ENCODE assay signal across 11 mouse cellular contexts in the genomic region with DNA sequence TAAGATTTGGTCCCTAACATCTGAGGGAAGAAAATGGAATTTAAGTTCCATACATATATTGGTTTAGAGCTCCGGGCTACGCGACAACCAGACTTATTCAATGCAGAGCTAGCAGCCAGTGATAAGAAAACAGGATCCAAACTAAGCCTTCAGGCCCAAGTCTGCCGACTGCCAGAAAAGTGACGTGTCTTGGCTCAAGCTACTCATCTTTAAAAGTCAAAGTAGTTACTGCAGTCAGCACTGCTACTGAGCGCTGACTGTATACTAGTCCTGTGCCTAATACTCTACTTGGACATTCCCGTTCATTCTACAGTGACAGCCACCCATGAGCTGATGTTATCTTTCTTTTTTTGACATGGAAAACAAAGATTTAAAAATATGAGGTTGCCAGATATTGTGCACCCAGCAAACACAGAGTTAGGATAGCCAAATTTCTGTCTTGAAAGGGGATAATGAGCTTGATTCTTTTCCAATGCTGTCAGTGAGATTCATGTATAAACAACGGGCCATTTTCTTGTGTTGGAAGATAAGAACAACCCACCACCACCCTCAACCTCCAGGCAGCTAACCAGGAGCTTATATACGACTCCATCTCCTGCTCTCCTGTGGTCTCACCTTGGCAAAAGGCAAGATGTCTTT.
DNase-seq lines count a peak whose midpoint lies in the region; TF ChIP-seq lines count a peak whose summit lies in the region.
"Had no signal": no experiment of that assay in that cellular context is flagged by ENCODE, and none has a peak within 500 bp of the region (broad histone marks: within the 10 kb centered on the region; RNA-seq: fewer than 3 reads in every experiment).

No protein-coding gene starts in this region.

- 93% methylated on average over 9 of the region's 9 CpGs for WGBS in midbrain, embryonic 10.5 days

- H3K27me3 ChIP-seq in midbrain, embryonic 10.5 days (ENCODE audit: low read depth, poor library complexity, severe bottlenecking): no peaks in the 10 kb centered on the region
- H3K27me3 ChIP-seq: liver, embryonic 15.5 days had no signal

- H3K36me3 ChIP-seq in midbrain, embryonic 10.5 days: no peaks in the 10 kb centered on the region
- H3K36me3 ChIP-seq: liver, embryonic 15.5 days had no signal

- no peaks in the 10 kb centered on the region for H3K9me3 ChIP-seq in midbrain, embryonic 10.5 days (replicated peaks)
- H3K9me3 ChIP-seq: liver, embryonic 15.5 days had no signal

- intact Hi-C loops in gastrocnemius, postnatal 14 days (cut with DNase I; ENCODE audit: low total_unique reads): no loop called here

- H3K4me1 ChIP-seq in midbrain, embryonic 10.5 days: no peaks in the 10 kb centered on the region

- DNase-seq in layer of hippocampus, adult 18-20 months (ENCODE audit: low spot score in 2 of 2): peak; percentile 29 to 50
- DNase-seq in layer of hippocampus, postnatal 25 days (ENCODE audit: extremely low spot score in 1 of 2, low spot score in 1 of 2): no peak
- peak; percentile 90 for DNase-seq in brain, embryonic 14.5 days (ENCODE audit: low read depth)
- peak; percentile 40 for DNase-seq in gastrocnemius, postnatal 14 days
- peak; percentile 32 for DNase-seq in lung, postnatal 25 days (ENCODE audit: low spot score)
- DNase-seq in spleen, adult 18-20 months: no peak
- DNase-seq in thymus, postnatal 14 days: no peak
- DNase-seq in midbrain, embryonic 10.5 days (ENCODE audit: low spot score): no peak
- DNase-seq: kidney, postnatal 25 days; thymus, postnatal 4 days had no signal

- TF ChIP-seq CTCF in brain, embryonic 14.5 days (IDR thresholded peaks at IDR 0.05; ENCODE audit: borderline replicate concordance, extremely low read depth, insufficient read depth, insufficient read length): no peak

- no peak overlapping the region for H3K27ac ChIP-seq in midbrain, embryonic 10.5 days (replicated peaks)
- H3K27ac ChIP-seq: liver, embryonic 15.5 days had no signal

- no peak for TF ChIP-seq POLR2A in brain, embryonic 14.5 days (IDR thresholded peaks at IDR 0.05; ENCODE audit: borderline replicate concordance, extremely low read depth, insufficient read depth, insufficient read length, poor library complexity, severe bottlenecking)

- no peak overlapping the region for H3K4me3 ChIP-seq in midbrain, embryonic 10.5 days
- H3K4me3 ChIP-seq: liver, embryonic 15.5 days had no signal

Comparison
In these comparisons a context has a peak if more than half of its experiments do, and no peak if none do; other contexts are left out.
1. DNase-seq: peak in layer of hippocampus, adult 18-20 months (2 of 2), brain, embryonic 14.5 days (single experiment), gastrocnemius, postnatal 14 days (single experiment) and lung, postnatal 25 days (single experiment); none in layer of hippocampus, postnatal 25 days (0 of 2), spleen, adult 18-20 months (0 of 2), thymus, postnatal 14 days (single experiment) and midbrain, embryonic 10.5 days (single experiment).